Comparison of ENCODE assay signal across 8 mouse cellular contexts in genomic region chr7:67973180-67974014, GRCm38 (mm10). TPM values are rescaled to one million over a fixed set of nuclear protein-coding genes. Genes with fewer than 3 reads are reported as not detected.
DNase-seq lines count a peak whose midpoint lies in the region; ATAC-seq and TF ChIP-seq lines count a peak whose summit lies in the region.

No protein-coding gene starts in this region.

- H3K4me1 ChIP-seq in G1E (ENCODE audit: insufficient read depth, low read depth, low read length): peaks cover 17% of the 10 kb centered on the region
- peaks cover 10% of the 10 kb centered on the region for H3K4me1 ChIP-seq in cortical plate, adult 2 months (ENCODE audit: control insufficient read depth, insufficient read depth, low read length)
- peaks cover 70% of the 10 kb centered on the region for H3K4me1 ChIP-seq in heart, embryonic 11.5 days (ENCODE audit: control insufficient read depth, insufficient read depth, low read length)
- peaks cover 75% of the 10 kb centered on the region for H3K4me1 ChIP-seq in kidney, embryonic 16.5 days (ENCODE audit: insufficient read depth, low read length)

- no peak for DNase-seq in G1E (ENCODE audit: low spot score)
- DNase-seq in T-cell, adult 2 months (ENCODE audit: low spot score): no peak
- no peak for DNase-seq in cerebellum, adult 8-10 months

- TF ChIP-seq CTCF in G1E (IDR thresholded peaks at IDR 0.05; ENCODE audit: low read depth, low read length): no peak
- TF ChIP-seq CTCF in cortical plate, adult 2 months (IDR thresholded peaks at IDR 0.05; ENCODE audit: extremely low read depth, insufficient read depth, low read length): no peak

- H3K9ac ChIP-seq in heart, embryonic 11.5 days (ENCODE audit: low read depth, low read length): peak overlapping the region; percentile 44
- H3K9ac ChIP-seq in kidney, embryonic 16.5 days (replicated peaks; ENCODE audit: low read length): peak overlapping the region; percentile 32; the same call in 1 of the 2 replicates

- no peak for TF ChIP-seq POLR2A in cortical plate, adult 2 months (IDR thresholded peaks at IDR 0.05; ENCODE audit: extremely low read depth, insufficient read depth, low read length)

- no peaks in the 10 kb centered on the region for H3K36me3 ChIP-seq in G1E (replicated peaks)
- no peaks in the 10 kb centered on the region for H3K36me3 ChIP-seq in heart, embryonic 11.5 days (ENCODE audit: control insufficient read depth, insufficient read depth, low read length)
- H3K36me3 ChIP-seq in kidney, embryonic 16.5 days (ENCODE audit: insufficient read depth, low read length): no peaks in the 10 kb centered on the region

- peak overlapping the region; percentile 83; the same call in 1 of the 2 replicates for H3K27ac ChIP-seq in cortical plate, adult 2 months (ENCODE audit: insufficient read depth, low read length)
- H3K27ac ChIP-seq in heart, embryonic 11.5 days (ENCODE audit: low read depth, low read length): peak overlapping the region; percentile 87
- peak overlapping the region; percentile 87 for H3K27ac ChIP-seq in kidney, embryonic 16.5 days (ENCODE audit: low read length)

- H3K4me2 ChIP-seq in heart, embryonic 11.5 days: peak overlapping the region; percentile 45
- H3K4me2 ChIP-seq in kidney, embryonic 16.5 days (replicated peaks; ENCODE audit: low read depth, low read length): peak overlapping the region; percentile 32

- 4% methylated on average over 15 of the region's 15 CpGs for WGBS in heart, embryonic 11.5 days (ENCODE audit: insufficient replicate concordance)
- WGBS in kidney, embryonic 16.5 days: 3% methylated on average over 15 of the region's 15 CpGs

- H3K9me3 ChIP-seq in G1E (replicated peaks): peaks cover 9% of the 10 kb centered on the region
- no peaks in the 10 kb centered on the region for H3K9me3 ChIP-seq in heart, embryonic 11.5 days (replicated peaks; ENCODE audit: control insufficient read depth, low read length)
- H3K9me3 ChIP-seq in kidney, embryonic 16.5 days (ENCODE audit: low read length): no peaks in the 10 kb centered on the region

- H3K27me3 ChIP-seq in G1E (ENCODE audit: insufficient read depth, low read length): peaks cover 9% of the 10 kb centered on the region; the same call in 1 of the 2 replicates
- no peaks in the 10 kb centered on the region for H3K27me3 ChIP-seq in heart, embryonic 11.5 days (ENCODE audit: control insufficient read depth, insufficient read depth, low read length)
- no peaks in the 10 kb centered on the region for H3K27me3 ChIP-seq in kidney, embryonic 16.5 days (ENCODE audit: insufficient read depth, low read length)

- ATAC-seq in G1E (ENCODE audit: extremely low read depth, insufficient number of reproducible peaks, low FRiP score, poor library complexity, severe bottlenecking): peak; percentile 48; the same call in 1 of the 2 replicates
- peak; percentile 62; the same call in 1 of the 2 replicates for ATAC-seq in heart, embryonic 11.5 days (replicated peaks; ENCODE audit: insufficient number of reproducible peaks, low FRiP score, low TSS enrichment)
- peak; percentile 44; the same call in 1 of the 2 replicates for ATAC-seq in kidney, embryonic 16.5 days (ENCODE audit: low FRiP score, low TSS enrichment)
- ATAC-seq in megakaryocyte, adult 5-6 weeks (ENCODE audit: poor library complexity, severe bottlenecking): peak; percentile 79
- no peak for ATAC-seq in cerebellum, adult (ENCODE audit: insufficient number of reproducible peaks, low FRiP score, low TSS enrichment)

- no peak overlapping the region for H3K4me3 ChIP-seq in G1E (ENCODE audit: low read depth, low read length)
- no peak overlapping the region for H3K4me3 ChIP-seq in cortical plate, adult 2 months (ENCODE audit: insufficient read depth, low read length)
- peak overlapping the region; percentile 17; the same call in 1 of the 2 replicates for H3K4me3 ChIP-seq in heart, embryonic 11.5 days (ENCODE audit: low read depth, low read length)
- no peak overlapping the region for H3K4me3 ChIP-seq in kidney, embryonic 16.5 days (ENCODE audit: low read length)

RNA-seq across cellular contexts. Expression of gene Igf1r, which starts 20.8 kb away (rescaled TPM):
- total RNA-seq in G1E (2014; fragmentation: Nextera tagmentation) (9.1 and 10.9 TPM in 2 replicates), G1E (2017) (6.1 TPM in 2 replicates)
- polyA plus RNA-seq in G1E (2012): 3.0 and 4.3 TPM in 2 replicates
- 22.7 TPM in 2 replicates for polyA plus RNA-seq in cortical plate, adult 2 months (2012; rRNA removed)
- polyA plus RNA-seq in heart, embryonic 11.5 days (2014; fragmentation: Nextera tagmentation; extraction: Ambion mirVana): 16.1 and 19.3 TPM in 2 replicates
- polyA plus RNA-seq in kidney, embryonic 16.5 days (2015; fragmentation: Nextera tagmentation; extraction: Ambion mirVana): 22.3 and 32.0 TPM in 2 replicates
- total RNA-seq in megakaryocyte, adult 5-6 weeks (2015): 18.2 and 18.8 TPM in 2 replicates
- 12.9 and 17.9 TPM in 2 replicates for total RNA-seq in megakaryocyte, adult 5-6 weeks (2017)
